Mouse (Mus musculus) erythroblast, embryonic 14.5 days (primary cell): Measurements from ENCODE around the gene Ankrd54. TPM values are rescaled to one million over a fixed set of nuclear protein-coding genes. Genes with fewer than 3 reads are reported as not detected.

Experiments used
- H3K27me3 ChIP-seq: 2 replicates; pipeline ENCODE4 v1.6.1; 2012; ENCODE audit warnings: inconsistent platforms; ENCODE audit not compliant: control insufficient read depth
- H3K36me3 ChIP-seq: 2 replicates; pipeline ENCODE4 v1.6.1; 2012; ENCODE audit warnings: mild to moderate bottlenecking, inconsistent platforms; ENCODE audit not compliant: control insufficient read depth
- H3K4me1 ChIP-seq: 2 replicates; pipeline ENCODE4 v1.6.1; 2012; ENCODE audit warnings: inconsistent platforms; ENCODE audit not compliant: control insufficient read depth
- H3K4me3 ChIP-seq: replicated peaks from 2 replicates; pipeline ENCODE3; 2012; ENCODE audit warnings: moderate library complexity, mild to moderate bottlenecking, inconsistent platforms
- H3K9me3 ChIP-seq: 2 replicates; pipeline ENCODE4 v1.6.1; 2012; ENCODE audit warnings: low read length, inconsistent platforms, mixed read lengths; ENCODE audit not compliant: control insufficient read depth
- GATA1 ChIP-seq: IDR thresholded peaks from 2 replicates; pipeline ENCODE4 v1.6.1; 2012; ENCODE audit warnings: low read length, inconsistent platforms, mixed read lengths
- TAL1 ChIP-seq: IDR thresholded peaks from 3 replicates; pipeline ENCODE4 v1.6.1; 2012; ENCODE audit warnings: low read length, inconsistent platforms, mixed read lengths
- polyA plus RNA-seq: library from polyadenylated mRNA; stranded (reverse); fragments of >175 nt; gene quantifications from 2 replicates; pipeline ENCODE4 v1.2.3, GENCODE M21; 2012

Ankrd54 gene
- polyA plus RNA-seq, 1 experiment = 13.6 TPM

DNA sequence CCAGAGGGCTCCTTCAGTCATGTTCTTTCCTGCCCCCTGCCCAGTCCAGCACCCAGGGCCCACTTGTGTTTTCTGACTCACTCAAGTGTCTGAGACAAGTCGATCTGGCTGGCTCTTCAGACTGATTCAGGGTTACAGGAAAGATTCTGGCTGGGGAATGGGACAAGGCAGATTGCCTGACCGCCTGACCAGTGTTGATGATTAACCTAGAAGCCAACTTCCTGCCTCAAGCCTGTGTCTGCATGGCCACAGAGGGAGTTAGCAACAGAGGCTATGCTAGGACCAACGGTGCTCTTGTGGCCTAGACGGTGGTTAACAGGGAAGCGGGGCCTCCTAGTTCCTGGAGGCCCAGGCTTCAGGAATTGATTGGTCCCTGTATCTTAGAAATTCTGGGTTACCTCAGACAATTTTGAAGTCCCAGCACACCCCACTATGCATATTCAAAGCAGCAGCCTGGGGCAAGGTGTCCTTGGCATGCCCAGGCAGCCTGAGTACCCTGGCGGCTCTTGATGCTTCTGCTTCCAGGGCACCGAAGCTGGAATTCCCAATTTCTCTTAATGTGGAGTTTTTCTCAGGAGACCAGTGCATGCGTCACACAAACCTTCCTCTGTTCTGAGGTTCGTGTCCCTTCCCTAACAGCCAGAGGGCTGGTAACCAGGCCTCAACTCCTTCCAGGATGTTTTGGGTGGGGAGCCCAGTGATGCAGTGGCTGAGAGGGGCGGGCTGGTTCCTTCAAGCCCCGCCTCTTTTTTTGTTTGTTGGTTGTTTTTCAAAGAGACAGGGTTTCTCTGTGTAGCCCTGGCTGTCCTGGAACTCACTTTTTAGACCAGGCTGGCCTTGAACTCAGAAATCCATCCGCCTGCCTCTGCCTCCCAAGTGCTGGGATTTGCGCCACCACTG, 11.0 kb downstream of the Ankrd54 start:
- TF ChIP-seq GATA1 = no peak
- no peak for TF ChIP-seq TAL1
- peaks cover 32% of the 10 kb centered on the region for H3K4me1 ChIP-seq
- H3K36me3 ChIP-seq = peaks cover 54% of the 10 kb centered on the region
- no peaks in the 10 kb centered on the region for H3K9me3 ChIP-seq
- H3K4me3 ChIP-seq = no peak overlapping the region
- peaks cover 5% of the 10 kb centered on the region for H3K27me3 ChIP-seq

- no peak for TF ChIP-seq TAL1
- no peak for TF ChIP-seq GATA1
- no peak overlapping the region for H3K4me3 ChIP-seq
- peaks cover 5% of the 10 kb centered on the region for H3K27me3 ChIP-seq
- peaks cover 27% of the 10 kb centered on the region for H3K4me1 ChIP-seq
- no peaks in the 10 kb centered on the region for H3K9me3 ChIP-seq
- peaks cover 46% of the 10 kb centered on the region for H3K36me3 ChIP-seq
Measured at GRCm38 (mm10) chr15:79050964-79051363, 11.7 kb downstream of the Ankrd54 start.

DNA sequence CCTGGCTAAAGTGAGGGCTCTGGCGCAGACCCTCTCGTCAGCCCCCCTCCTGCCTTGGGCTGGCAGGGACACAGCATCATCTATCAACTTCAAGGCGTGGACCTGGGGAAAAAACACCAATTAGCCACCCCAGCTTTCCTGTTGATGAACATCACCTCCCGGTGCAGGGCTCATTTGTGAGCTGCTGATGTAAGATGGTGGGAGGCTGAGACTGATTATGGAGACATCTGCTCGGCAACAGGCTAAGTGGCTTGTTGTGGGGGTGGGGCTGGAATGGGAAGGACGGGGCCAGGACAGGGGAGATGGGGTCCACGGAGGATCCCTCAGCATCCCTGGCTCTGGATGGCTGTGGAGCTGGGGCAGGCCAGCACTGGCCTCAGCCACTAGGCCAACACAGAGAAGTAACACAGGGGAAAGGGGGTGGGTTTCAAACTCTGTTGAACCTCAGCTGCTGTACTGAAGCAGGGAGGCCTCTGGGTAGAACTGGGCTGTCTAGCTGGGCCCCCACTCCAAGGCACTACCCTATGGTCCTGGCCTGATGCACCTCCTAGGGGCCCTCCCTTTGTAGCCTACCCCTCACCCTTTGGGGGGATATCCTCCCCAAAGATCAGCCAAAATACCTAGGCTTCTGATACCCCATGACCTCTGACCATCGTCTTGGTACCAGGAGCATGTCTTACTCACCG, 12.4 kb downstream of the Ankrd54 start:
- Histone ChIP-seq H3K36me3 (peaks cover 40% of the 10 kb centered on the region), H3K9me3 (no peaks in the 10 kb centered on the region), H3K4me1 (peaks cover 27% of the 10 kb centered on the region), H3K27me3 (peaks cover 11% of the 10 kb centered on the region), H3K4me3 (no peak overlapping the region)
- TF ChIP-seq GATA1 = no peak
- no peak for TF ChIP-seq TAL1

DNA sequence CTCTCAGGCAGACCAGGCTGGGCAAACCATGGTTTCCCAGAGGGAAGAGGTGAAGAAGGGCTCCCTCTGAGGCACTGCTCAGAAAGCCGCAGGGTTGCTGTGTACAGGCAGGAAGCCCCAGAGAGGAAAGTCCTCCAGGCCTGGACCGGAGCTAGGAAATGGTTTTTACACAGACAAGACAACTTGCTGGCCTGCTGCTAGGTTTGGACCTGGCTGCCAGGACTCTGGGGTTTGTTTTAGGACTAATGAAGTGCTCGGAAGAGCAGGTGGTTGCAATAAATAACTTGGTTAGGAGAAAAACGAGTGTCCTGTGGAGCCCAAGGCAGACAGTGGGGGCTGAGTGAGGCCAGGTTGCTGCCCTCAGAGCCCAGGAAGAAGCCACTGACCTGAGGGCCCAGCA, 14.5 kb downstream of the Ankrd54 start:
- H3K9me3 ChIP-seq = no peaks in the 10 kb centered on the region; the same call in 1 of the 2 replicates
- H3K4me1 ChIP-seq = peaks cover 20% of the 10 kb centered on the region
- TF ChIP-seq GATA1 (no peak), TAL1 (no peak)
- no peak overlapping the region for H3K4me3 ChIP-seq
- H3K36me3 ChIP-seq = peaks cover 18% of the 10 kb centered on the region
- peaks cover 32% of the 10 kb centered on the region for H3K27me3 ChIP-seq

DNA sequence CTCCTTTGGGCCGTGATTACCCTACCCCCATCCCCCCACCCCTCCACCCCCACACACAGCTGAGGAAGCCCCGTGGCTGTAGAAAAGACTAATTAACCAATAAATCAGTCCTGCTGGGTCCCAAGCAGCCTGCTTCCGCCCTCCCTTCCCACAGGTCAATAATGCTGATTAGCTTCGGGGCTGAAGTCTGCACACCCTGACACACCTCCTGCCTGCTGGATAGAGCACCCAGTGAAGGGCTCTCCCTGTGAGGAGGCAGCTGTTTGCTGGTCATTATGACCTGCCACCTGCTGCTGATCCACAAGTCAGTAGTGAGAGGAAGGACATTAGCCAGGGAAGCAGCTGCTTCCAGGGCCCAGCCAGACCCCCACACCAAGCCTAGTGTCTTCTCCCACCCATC, 17.9 kb downstream of the Ankrd54 start:
- Histone ChIP-seq H3K4me3 (no peak overlapping the region), H3K36me3 (no peaks in the 10 kb centered on the region), H3K9me3 (no peaks in the 10 kb centered on the region; the same call in 1 of the 2 replicates), H3K27me3 (peaks cover 65% of the 10 kb centered on the region), H3K4me1 (peaks cover 14% of the 10 kb centered on the region)
- TF ChIP-seq TAL1 (no peak), GATA1 (no peak)

DNA sequence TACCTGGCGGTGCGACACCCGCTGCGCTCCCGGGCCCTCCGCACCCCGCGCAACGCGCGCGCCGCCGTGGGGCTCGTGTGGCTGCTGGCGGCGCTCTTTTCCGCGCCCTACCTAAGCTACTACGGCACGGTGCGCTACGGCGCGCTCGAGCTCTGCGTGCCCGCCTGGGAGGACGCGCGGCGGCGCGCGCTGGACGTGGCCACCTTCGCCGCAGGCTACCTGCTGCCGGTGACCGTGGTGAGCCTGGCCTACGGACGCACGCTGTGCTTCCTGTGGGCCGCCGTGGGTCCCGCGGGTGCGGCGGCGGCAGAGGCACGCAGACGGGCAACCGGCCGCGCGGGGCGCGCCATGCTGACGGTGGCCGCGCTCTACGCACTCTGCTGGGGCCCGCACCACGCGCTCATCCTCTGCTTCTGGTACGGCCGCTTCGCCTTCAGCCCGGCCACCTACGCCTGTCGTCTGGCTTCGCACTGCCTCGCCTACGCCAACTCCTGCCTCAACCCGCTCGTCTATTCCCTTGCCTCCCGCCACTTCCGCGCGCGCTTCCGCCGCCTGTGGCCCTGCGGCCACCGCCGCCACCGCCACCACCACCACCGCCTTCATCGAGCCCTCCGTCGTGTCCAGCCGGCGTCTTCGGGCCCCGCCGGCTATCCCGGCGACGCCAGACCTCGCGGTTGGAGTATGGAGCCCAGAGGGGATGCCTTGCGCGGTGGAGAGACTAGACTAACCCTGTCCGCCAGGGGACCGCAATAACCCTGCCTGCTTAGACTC, 19.8 kb downstream of the Ankrd54 start:
- no peak for TF ChIP-seq GATA1
- no peak for TF ChIP-seq TAL1
- Histone ChIP-seq H3K9me3 (no peaks in the 10 kb centered on the region; the same call in 1 of the 2 replicates), H3K4me1 (peaks cover 30% of the 10 kb centered on the region), H3K4me3 (peak overlapping the region; percentile 56), H3K36me3 (no peaks in the 10 kb centered on the region), H3K27me3 (peaks cover 65% of the 10 kb centered on the region)

- TF ChIP-seq GATA1 (no peak), TAL1 (no peak)
- Histone ChIP-seq H3K4me1 (peaks cover 34% of the 10 kb centered on the region), H3K9me3 (no peaks in the 10 kb centered on the region; the same call in 1 of the 2 replicates), H3K27me3 (peaks cover 63% of the 10 kb centered on the region), H3K4me3 (peak within 1 kb of the TSS; percentile 56), H3K36me3 (peaks cover 4% of the 10 kb centered on the region; the same call in 1 of the 2 replicates)
Measured at GRCm38 (mm10) chr15:79041585-79041984, 21.1 kb downstream of the Ankrd54 start, which contains the start of gene Galr3. Gene Galr3, plus strand, starts transcription at chr15:79041885.

DNA sequence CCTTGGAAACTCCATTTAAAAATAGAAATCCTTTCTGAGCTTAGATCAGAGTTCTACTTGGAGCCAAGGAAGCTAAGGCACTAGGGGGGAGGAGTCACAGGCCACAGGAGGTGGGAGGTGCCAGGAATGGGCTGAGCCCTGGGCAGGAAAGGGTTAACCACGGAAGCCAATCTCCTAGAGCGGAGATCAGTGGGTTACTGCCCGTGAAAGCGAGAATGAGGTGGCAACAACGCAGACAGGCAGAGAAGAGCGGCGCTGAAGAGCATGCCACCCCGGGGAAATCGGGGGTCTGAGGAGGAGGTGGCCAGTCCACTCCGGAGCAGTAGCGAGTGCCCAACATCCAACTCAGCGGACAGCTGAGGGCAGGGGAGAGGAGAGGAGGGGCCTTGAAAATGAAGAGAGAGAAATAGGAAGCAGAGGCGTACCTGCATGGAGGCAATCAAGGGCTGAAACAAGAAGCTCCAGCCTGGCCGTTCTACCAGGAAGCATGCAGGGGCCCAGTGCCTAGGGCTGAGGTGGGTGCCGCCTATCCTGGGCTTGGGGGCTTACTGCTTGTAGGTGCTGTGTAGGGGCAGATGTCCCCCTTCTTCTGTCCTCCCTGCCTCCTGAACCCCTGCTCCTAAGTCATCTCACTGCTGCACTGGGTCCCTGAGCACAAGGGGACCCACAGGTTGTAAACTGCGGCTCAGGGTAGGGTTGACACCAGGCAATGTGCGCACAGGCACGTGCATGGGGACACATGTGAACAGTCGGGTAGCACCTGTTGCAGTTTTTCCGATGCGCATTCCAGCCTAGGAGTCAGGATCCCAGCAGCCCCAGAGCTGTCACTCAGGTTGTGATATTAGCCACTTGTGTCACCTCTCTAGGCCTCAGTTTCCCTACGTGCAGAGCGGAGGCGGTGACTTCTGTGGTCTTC, 21.9 kb downstream of the Ankrd54 start:
- peaks cover 62% of the 10 kb centered on the region for H3K27me3 ChIP-seq
- H3K4me3 ChIP-seq = no peak overlapping the region
- no peaks in the 10 kb centered on the region; the same call in 1 of the 2 replicates for H3K9me3 ChIP-seq
- TF ChIP-seq TAL1 (no peak), GATA1 (no peak)
- peaks cover 9% of the 10 kb centered on the region; the same call in 1 of the 2 replicates for H3K36me3 ChIP-seq
- H3K4me1 ChIP-seq = peaks cover 34% of the 10 kb centered on the region
